Mouse (Mus musculus) heart, adult 18-20 months (tissue): Measurements from ENCODE around the gene 4921536K21Rik. TPM values are rescaled to one million over a fixed set of nuclear protein-coding genes. Genes with fewer than 3 reads are reported as not detected.
A peak's percentile ranks its signal among the peaks of the same experiment; 100 is the strongest.

Experiments
- DNase-seq, 2 experiments: peaks; one replicate each; pipeline ENCODE4 v3.0.0; 2021 to 2022; ENCODE audit warnings: mixed read lengths in 1 of 2
- long read RNA-seq, 2 experiments: library from polyadenylated mRNA; stranded (forward); transcript quantifications; one replicate each; pipeline ENCODE4 v2.0.0; 2021
- total RNA-seq, 2 experiments: library from RNA; stranded (reverse); gene quantifications; 2 replicates each; pipeline ENCODE4 v1.2.3; 2021

The 4921536K21Rik gene
- total RNA-seq: under 1 TPM; 0.55 to 0.64 TPM
- long read RNA-seq, experiment 1: 0 reads
- long read RNA-seq, experiment 2, partial matches to known transcripts: 0 of 1 reads
- long read RNA-seq, experiment 2, other reads (novel, unspliced or antisense): 1 of 1 reads

- peak; percentile 95 to 96 for DNase-seq
Observed at GRCm38 (mm10) chr11:3894406-3895281, at the start of gene 4921536K21Rik, which contains the start of gene Dusp18. Gene 4921536K21Rik (minus strand): TSS chr11:3895098. Gene Dusp18 (plus strand): TSS chr11:3895240.

DNA sequence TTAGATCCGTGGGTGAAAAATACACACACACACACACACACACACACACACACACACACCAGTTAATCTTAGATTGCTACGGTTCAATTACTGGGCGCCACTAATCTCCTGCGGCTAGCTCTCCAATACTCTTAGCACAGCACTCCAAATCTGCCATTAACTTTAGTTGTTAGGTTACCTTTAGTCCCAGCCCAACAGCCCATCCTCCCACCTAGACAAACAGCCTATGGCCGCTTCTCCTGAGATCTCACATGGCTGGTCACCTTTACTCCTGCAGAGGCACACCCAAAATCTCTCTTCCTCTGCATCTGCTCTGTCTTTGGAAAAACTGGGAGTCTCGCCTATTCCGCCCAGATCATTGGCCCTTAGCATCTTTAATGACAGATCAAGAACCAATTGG, 46.5 kb upstream of the 4921536K21Rik start:
- no peak for DNase-seq

DNA sequence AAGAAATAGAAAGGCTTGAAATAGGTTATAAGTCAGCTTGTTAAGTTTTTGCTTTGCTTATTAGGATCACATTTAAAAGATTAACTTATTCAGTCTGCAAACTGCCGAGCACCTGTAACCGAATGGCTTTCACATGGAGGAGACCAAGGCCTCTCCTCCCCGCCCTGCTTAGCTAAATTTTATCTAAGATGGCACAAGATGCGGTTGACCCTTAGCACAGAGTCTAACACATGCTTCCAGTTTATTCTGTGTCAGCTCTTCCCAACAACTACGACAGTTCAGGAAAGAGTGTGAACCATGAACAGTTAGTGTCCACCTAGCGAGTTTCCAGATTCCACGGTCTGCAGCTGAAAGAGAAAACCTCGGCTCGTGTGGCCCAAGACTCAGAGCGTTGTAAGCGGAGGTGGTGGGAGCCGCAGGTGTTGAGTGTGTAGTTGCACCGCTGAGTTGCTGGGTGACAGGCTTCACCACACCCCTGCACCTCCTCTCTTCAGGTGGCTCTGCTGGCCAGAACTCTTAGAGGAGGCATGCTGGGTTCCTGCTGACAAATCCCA, 42.5 kb upstream of the 4921536K21Rik start:
- DNase-seq: no peak

- DNase-seq: no peak
Observed at GRCm38 (mm10) chr11:3936318-3936717, 41.4 kb upstream of the 4921536K21Rik start.

DNA sequence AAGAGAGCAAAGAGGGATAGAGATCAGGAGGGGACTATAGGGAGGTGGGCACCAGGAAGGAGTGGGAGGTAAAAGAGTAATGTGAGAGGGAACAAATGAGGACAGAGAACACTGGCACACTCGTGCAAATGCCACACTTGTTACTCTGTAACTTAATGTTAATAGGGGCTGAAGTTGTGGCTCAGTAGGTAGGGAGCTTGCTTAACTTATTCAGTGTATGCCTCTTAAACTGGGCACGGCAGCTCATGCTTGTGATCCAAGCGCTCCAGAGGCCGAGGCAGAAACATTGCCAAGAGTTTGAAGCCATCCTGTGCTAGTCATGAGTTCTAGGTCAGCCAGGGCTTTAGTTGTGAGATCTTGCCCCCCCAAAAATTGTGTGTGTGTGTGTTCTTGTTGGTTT, 40.2 kb upstream of the 4921536K21Rik start:
- no peak for DNase-seq

DNA sequence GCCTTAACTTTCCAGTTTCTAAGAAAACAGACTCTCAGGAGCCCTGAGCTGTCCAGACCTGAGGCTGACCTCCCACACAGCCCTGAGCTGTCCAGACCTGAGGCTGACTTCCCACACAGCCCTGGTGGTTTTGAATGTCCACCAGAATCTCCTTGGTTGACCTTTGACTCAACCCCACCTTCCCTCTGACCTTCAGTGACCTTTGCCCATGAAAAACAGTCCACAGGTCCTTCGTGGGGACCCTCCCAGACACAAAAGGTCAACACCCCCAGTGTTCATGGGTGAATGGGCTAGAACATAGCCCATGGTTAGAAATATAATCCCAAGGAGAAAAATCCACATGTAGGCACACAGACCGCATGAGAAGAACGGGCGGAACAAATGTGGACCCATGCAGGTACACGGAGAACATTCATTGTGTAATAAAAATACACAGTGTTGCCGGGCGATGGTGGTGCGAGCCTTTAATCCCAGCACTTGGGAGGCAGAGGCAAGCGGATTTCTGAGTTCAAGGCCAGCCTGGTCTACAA, 38.9 kb upstream of the 4921536K21Rik start:
- no peak for DNase-seq

- peak; percentile 95 to 96 for DNase-seq
Observed at GRCm38 (mm10) chr11:3931511-3932211, 36.8 kb upstream of the 4921536K21Rik start, which contains the start of gene Tcn2. Gene Tcn2 (minus strand): TSS chr11:3932159.

DNA sequence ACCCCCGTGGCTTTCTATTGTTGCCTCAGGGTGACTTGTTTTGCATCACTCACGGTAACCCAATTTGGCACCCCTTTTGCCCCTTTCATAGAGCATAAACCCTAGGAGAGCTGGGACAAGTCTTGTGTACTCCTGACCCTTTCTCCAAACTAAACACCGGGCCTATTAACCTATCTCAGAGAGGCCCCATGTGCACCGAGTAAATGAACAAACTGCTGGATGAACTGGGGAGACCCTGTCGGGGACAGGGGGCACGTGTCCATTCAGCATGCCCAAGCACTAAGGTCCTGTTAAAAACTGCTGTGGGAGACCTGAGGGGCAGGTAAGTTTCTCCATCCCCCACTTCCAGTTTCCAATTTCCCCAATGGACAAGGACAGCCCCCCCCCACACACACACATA, 36.0 kb upstream of the 4921536K21Rik start:
- no peak for DNase-seq

- peak in 1 of 2 experiments; percentile 44 for DNase-seq
Observed at GRCm38 (mm10) chr11:3930019-3930418, 35.1 kb upstream of the 4921536K21Rik start.

- DNase-seq: no peak
Observed at GRCm38 (mm10) chr11:3925916-3926315, 31.0 kb upstream of the 4921536K21Rik start.

- no peak for DNase-seq
Observed at GRCm38 (mm10) chr11:3922731-3923130, 27.8 kb upstream of the 4921536K21Rik start.

DNA sequence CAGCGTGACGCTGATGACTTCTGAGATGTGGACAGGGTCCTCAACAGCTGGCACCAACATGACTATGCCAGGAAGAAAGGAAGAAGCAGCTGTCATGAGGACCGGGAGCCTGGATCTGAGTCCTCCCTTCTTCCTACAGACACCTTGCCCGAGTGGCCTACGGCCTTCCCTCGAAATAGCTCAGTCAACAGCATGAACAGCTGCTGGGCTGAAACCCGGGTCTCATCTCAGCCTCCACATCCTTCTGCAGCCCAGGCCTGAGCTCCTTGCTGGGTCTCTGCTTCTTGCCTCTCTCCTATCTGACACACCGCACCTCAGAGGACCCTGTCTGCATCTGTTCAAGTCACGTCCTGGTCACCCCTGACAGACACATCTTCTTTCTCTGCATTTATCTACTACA, 27.2 kb upstream of the 4921536K21Rik start:
- no peak for DNase-seq

GRCm38 (mm10) chr11:3921281-3921850, 26.5 kb upstream of the 4921536K21Rik start:
- peak; percentile 40 to 63 for DNase-seq

DNA sequence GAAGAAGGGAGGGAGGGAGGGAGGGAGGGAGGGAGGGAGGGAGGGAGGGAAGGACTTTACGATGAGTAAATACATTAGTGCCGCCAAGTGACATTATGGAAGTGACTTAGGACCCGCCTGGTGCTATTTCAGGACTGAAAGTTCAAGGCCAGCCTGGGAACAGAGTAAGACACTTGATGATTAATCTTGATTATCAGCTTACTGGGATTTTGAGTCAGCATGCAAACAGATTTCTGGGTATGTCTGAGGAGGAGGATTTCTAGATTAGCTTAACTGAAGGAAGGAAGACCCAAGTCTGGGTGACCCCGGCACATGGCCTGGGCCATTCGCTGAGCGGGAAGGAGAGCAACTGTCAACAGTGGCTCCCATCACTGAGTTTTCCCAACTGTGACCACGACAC, 25.6 kb upstream of the 4921536K21Rik start:
- no peak for DNase-seq

GRCm38 (mm10) chr11:3918738-3919137, 23.8 kb upstream of the 4921536K21Rik start:
- no peak for DNase-seq

GRCm38 (mm10) chr11:3914109-3914840, 19.4 kb upstream of the 4921536K21Rik start, which contains the start of gene Slc35e4:
Gene Slc35e4 (minus strand): TSS chr11:3914664.
- peak; percentile 81 to 92 for DNase-seq

DNA sequence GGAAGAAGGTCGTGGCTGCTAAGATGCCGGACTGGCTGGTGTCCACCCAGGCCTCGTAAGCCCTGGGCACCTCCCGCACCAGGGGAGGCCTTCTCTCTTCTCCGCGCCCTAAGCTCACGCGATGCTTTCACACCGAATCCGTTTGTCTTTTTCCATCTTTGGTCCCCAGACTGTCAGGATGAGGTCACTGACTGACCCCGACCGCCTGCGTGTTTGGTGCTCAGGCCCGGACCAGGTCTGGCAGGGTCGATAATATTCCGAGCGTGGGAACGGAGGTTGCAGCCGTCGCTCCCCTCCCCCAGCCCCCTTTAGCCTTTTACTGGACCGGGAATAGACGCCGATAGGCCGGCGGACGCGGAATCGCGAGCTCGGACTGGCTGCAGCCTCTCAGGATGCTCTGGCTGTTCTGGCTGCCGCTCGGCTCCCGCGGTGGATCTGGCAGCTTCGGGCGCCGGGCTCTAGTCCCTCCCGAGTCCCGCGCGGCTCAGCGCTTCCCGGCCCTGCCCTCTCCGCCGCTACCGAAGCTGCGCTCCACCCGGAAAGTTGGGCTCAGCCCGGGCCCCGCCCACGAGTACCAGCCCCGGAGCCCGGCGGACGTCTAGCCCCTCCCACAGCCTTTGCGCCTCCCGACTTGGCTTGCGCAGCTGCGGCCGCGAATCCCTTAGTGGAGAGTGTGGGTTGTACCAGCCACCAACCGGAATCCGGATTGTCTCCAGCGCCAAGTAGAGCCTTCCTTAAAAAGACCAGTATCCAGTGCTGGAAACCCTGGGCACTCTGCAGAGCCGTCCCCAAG, 18.6 kb upstream of the 4921536K21Rik start:
- DNase-seq: peak; percentile 94 to 97

DNA sequence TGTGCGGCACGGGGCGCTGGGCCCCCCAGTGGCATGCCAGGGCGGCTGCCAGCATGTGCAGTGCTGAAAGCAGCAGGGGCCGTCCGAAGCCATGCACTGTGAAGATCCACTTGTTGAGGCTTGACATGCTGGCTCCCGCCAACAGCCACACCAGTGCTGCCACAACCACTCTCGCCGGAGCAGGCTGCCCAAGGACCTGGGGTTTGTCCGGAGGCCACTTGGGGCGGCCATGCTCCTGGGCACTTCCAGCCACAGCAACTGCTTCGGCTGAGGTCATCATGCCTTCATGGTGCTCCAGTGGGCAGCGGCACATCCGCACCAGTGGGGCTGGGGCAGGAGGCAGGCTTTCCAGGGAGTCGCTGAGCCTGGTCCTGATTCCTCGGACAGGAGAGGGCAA, 18.0 kb upstream of the 4921536K21Rik start:
- no peak for DNase-seq

DNA sequence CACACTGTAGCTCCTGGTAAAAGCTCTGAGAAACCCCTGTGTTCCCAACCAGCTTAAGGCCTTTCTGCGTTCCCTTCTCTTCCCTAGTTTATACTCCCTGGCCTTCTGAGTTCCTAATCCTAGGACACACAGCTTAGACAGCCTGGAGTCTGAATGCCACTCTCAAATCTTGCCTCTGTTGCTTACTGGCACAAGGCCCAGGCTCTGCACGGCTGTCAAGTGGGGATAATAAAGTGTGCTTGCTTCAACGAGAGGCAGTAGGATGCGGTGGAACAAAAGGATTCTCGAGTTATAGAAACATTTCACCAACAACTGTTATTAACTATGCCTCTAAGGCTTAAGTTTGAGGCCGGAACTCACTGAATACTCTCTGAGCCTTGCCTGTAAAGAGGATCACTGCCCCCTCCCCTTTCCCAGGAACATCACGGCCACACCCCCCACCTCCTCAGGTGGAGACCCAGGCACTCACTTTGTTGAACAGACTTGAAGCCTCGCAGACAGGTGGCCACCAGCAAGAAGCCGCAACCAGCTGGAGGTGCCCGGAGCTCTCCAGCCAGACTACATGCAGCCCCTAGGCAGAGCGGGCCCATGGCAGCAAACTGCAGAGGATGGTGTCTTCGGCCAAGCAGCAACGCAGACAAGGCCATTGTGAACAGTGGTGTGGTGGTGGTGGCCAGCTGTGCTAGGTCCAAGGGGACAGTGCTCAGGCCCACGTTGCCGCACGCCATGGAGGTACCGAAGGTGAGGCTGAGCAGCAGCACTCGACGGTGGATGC, 17.4 kb upstream of the 4921536K21Rik start:
- DNase-seq: peak in 1 of 2 experiments; percentile 38
